Comparison of ENCODE assay signal across 19 mouse cellular contexts in genomic region chr7:57787520-57787919, GRCm38 (mm10).
A peak's percentile ranks its signal among the peaks of the same experiment; 100 is the strongest.
DNase-seq lines count a peak whose midpoint lies in the region; ATAC-seq and TF ChIP-seq lines count a peak whose summit lies in the region.
"Had no signal": no experiment of that assay in that cellular context is flagged by ENCODE, and none has a peak within 500 bp of the region (broad histone marks: within the 10 kb centered on the region; RNA-seq: fewer than 3 reads in every experiment).

No protein-coding gene starts in this region.

- H3K4me1 ChIP-seq in intestine, embryonic 15.5 days (replicated peaks) = no peaks in the 10 kb centered on the region
- no peaks in the 10 kb centered on the region for H3K4me1 ChIP-seq in intestine, postnatal 0 days (replicated peaks; ENCODE audit: control insufficient read depth, insufficient read depth, low read length)
- no peaks in the 10 kb centered on the region for H3K4me1 ChIP-seq in intestine, embryonic 16.5 days (ENCODE audit: control insufficient read depth, insufficient read depth, low read length)

- no peak overlapping the region for H3K4me3 ChIP-seq in intestine, embryonic 15.5 days (replicated peaks)
- H3K4me3 ChIP-seq in intestine, postnatal 0 days (ENCODE audit: low read depth, low read length) = no peak overlapping the region
- no peak overlapping the region for H3K4me3 ChIP-seq in intestine, embryonic 16.5 days (ENCODE audit: low read length)

- H3K36me3 ChIP-seq in intestine, embryonic 15.5 days = no peaks in the 10 kb centered on the region
- H3K36me3 ChIP-seq in intestine, postnatal 0 days (ENCODE audit: control insufficient read depth, insufficient read depth) = no peaks in the 10 kb centered on the region
- no peaks in the 10 kb centered on the region for H3K36me3 ChIP-seq in intestine, embryonic 16.5 days (ENCODE audit: control insufficient read depth, insufficient read depth, low read length)
- H3K36me3 ChIP-seq: G1E had no signal

- no peak overlapping the region for H3K27ac ChIP-seq in intestine, embryonic 15.5 days
- no peak overlapping the region for H3K27ac ChIP-seq in intestine, postnatal 0 days (ENCODE audit: low read depth, low read length)
- H3K27ac ChIP-seq in intestine, embryonic 16.5 days (ENCODE audit: low read length) = no peak overlapping the region

- no peak for DNase-seq in frontal cortex, postnatal 14 days (ENCODE audit: low spot score in 2 of 2)
- DNase-seq: adrenal gland, adult 2 months; adrenal gland, adult 8-10 months; adrenal gland, postnatal 10 days; adrenal gland, postnatal 14 days; adrenal gland, postnatal 25 days; adrenal gland, postnatal 36 days; B cell, adult 2 months; cerebellum, adult 11 months; cerebellum, adult 11-12 months; cerebellum, adult 18-20 months had no signal

- no peak overlapping the region for H3K9ac ChIP-seq in intestine, embryonic 15.5 days
- H3K9ac ChIP-seq in intestine, postnatal 0 days (ENCODE audit: low read depth, low read length) = no peak overlapping the region
- H3K9ac ChIP-seq in intestine, embryonic 16.5 days (ENCODE audit: low read depth, low read length) = no peak overlapping the region

- H3K9me3 ChIP-seq in intestine, embryonic 15.5 days = no peaks in the 10 kb centered on the region
- H3K9me3 ChIP-seq in intestine, postnatal 0 days (ENCODE audit: control insufficient read depth) = no peaks in the 10 kb centered on the region
- H3K9me3 ChIP-seq in intestine, embryonic 16.5 days (ENCODE audit: control insufficient read depth, low read length) = no peaks in the 10 kb centered on the region

- no peak for TF ChIP-seq CTCF in intestine, postnatal 0 days (IDR thresholded peaks at IDR 0.05; ENCODE audit: low read depth)

- no peaks in the 10 kb centered on the region for H3K27me3 ChIP-seq in intestine, embryonic 15.5 days (replicated peaks)
- peaks cover 11% of the 10 kb centered on the region; the same call in 1 of the 2 replicates for H3K27me3 ChIP-seq in intestine, postnatal 0 days (replicated peaks; ENCODE audit: control insufficient read depth, insufficient read depth, low read length)
- H3K27me3 ChIP-seq in intestine, embryonic 16.5 days (replicated peaks; ENCODE audit: control insufficient read depth, insufficient read depth, low read length) = no peaks in the 10 kb centered on the region
- H3K27me3 ChIP-seq: CH12.LX, Patski had no signal

- WGBS in intestine, embryonic 15.5 days = 25% methylated on average over 2 of the region's 2 CpGs
- WGBS in intestine, postnatal 0 days = 14% methylated on average over 2 of the region's 2 CpGs
- 28% methylated on average over 2 of the region's 2 CpGs for WGBS in intestine, embryonic 16.5 days

- peak; percentile 78 for ATAC-seq in intestine, embryonic 15.5 days
- ATAC-seq in intestine, postnatal 0 days = no peak
- ATAC-seq in intestine, embryonic 16.5 days = peak; percentile 89
- ATAC-seq: activated CD4-positive, CD25-positive, alpha-beta regulatory T cell, adult 4 months; CD4-positive, CD25-positive, alpha-beta regulatory T cell, adult 4 months; Patski had no signal

- no peak overlapping the region for H3K4me2 ChIP-seq in intestine, embryonic 15.5 days (replicated peaks)
- H3K4me2 ChIP-seq in intestine, postnatal 0 days (replicated peaks; ENCODE audit: low read depth) = no peak overlapping the region
- H3K4me2 ChIP-seq in intestine, embryonic 16.5 days (ENCODE audit: low read depth, low read length) = no peak overlapping the region
